Mouse (Mus musculus) stomach, postnatal 0 days (tissue): ENCODE measurements at regions not wholly inside any gene's neighbourhood (a gene's known extent, or its start where the extent isn't known, plus 50 kb on each side); places are given as distances from the start of the nearest gene placed in this dataset.

Experiments used
- CTCF ChIP-seq: IDR thresholded peaks from 2 replicates; pipeline ENCODE4 v1.5.1; 2016; ENCODE audit warnings: antibody characterized with exemption, low read depth, mild to moderate bottlenecking, moderate library complexity
- EP300 ChIP-seq: optimal IDR thresholded peaks from 2 replicates; pipeline ENCODE3; 2016; ENCODE audit warnings: antibody characterized with exemption

GRCm38 (mm10) chr1:98192044-98192484 is 96.6 kb upstream of the Pam start:
- TF ChIP-seq CTCF (no peak), EP300 (no peak)
